Mouse (Mus musculus): Measurements from ENCODE around the gene Rftn1.
"Not testable (repeated sequence)": the region's sequence is repeated elsewhere in the genome, so short reads cannot be mapped to it uniquely, and the experiment has no call there.

Rftn1 gene

DNA sequence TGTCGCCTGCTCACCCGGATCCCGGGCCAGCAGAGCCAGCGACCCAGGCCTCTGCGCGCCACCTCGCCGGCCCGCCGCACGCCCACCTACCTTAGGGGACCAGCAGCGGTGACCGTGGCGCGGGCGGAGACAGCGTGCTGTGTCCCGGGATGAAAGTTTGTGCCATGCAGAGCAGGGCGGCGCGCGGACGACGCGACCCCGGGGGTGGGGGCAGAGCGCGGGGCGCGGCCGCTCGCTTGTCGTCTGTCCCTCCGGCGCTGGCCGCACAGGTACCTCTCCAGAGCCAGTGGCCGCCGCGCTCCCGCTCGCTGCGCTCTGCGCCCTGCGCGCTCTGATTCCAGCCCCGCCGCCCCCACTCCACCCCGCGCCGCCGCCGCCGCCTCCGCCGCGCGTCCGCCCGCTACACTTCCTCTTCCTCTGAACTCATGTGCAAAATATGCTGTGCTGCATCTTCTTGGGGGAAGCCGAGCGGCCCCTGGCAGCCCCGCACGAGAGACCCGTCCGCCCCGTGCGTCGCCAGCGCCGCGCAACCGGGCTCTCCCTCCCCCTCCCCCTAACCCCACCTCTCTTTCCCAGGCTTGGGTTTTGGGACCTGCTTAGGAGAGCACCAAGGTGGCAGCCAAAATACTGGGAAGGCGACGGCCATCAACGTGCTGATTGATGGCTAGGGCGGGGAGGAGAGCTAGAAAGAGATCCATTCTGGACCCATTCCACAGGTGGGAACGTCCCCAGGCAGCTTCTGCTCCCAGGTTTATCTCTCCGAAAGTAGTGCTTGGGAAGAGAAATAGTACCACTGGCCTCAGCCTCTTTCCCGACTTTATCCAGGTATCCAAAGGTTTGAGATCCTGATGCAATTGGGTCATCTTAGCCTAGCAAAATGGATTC is at the start of gene Rftn1:
TSS of gene Rftn1 (minus strand) at position 544 of the 885 bp plus-strand sequence.
- no peak for DNase-seq (ENCODE audit: low read depth, low spot score)

DNA sequence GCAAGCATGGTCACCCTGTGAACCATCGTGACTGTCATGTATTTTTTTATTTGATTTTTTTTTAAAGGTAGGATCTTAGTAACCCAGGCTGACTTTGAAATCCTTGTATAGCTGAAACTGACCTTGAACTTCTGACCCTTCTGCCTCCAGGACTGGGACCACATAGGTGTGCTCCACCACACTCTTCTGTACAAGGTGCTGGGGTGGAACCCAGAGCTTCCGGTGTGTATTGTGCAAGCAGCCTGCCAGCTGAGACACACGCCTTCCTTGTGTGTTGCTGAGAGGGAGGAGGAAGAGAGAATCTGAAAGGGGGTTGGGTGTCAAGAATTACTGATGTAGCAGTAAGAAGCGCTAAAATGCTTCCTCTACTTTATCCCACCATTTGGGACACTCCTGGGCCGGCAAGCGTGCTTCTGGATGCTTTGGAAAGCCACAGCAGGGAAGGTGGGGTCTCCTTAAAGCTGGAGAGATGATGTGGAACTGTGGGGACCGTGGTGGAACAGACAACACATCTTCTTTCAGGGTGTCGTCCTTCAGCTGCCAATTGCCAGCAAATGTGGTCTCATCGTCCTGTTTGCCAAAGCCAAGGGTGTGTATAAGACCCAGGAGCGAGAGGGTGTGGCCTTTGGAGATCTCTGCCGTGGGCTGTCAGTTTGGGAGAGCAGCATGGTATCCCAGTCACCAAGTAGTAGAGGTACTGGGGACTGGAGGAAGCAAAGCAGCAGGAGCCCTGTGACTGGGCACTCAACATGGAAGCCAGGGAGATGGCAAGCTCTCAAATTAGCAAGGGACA is 47.5 kb upstream of the Rftn1 start:
- DNase-seq (ENCODE audit: low read depth, low spot score) = no peak

DNA sequence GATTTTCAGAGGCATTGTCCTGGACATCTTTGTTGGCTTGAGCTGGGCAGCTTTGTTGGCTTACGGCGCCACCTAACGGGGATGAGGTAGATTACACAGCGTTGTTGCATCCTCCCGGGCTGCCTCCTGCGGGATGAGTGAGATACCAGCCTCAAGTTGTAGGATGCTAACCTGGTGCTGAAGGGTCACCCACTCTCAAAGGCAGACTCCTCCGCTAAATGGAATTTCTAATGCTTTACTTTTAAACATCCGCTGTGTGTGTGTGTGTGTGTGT is 46.9 kb upstream of the Rftn1 start:
- DNase-seq (ENCODE audit: low read depth, low spot score) = peak; percentile 75

DNA sequence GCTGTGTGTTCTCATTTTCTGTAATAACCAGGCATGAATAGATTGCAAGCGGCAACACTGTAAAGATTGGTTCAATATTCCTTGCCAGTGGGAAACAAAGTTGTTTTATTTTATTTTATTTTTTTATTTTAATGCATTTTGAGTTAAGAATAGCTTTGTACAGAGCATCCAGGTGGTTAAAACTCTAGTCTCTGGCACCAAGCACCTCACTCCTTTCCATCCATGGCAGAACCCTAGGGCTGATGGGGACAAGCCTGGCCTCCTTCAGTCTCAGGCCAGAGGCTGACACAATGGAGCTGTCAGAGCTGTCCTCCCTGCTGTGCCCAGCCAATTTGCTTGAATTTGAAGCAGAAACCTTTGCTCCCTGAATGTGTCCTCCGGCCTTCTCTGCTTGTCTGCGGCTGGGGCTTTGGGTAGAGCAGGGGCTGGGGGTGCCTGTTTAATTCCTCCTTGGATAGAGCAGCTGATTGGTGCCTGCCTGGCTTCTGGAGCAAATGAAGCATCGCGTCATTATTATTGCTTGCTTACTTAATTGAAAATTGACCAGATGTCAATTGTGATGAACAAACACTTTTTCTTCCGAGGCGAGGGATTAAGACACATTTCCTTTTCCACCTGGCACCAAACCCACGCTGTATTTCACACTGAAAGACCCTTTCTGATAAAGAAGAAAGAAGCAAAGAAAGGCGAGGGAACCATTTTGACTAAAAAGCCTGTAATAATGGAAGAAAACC is 46.4 kb upstream of the Rftn1 start:
- no peak for DNase-seq (ENCODE audit: low read depth, low spot score)

DNA sequence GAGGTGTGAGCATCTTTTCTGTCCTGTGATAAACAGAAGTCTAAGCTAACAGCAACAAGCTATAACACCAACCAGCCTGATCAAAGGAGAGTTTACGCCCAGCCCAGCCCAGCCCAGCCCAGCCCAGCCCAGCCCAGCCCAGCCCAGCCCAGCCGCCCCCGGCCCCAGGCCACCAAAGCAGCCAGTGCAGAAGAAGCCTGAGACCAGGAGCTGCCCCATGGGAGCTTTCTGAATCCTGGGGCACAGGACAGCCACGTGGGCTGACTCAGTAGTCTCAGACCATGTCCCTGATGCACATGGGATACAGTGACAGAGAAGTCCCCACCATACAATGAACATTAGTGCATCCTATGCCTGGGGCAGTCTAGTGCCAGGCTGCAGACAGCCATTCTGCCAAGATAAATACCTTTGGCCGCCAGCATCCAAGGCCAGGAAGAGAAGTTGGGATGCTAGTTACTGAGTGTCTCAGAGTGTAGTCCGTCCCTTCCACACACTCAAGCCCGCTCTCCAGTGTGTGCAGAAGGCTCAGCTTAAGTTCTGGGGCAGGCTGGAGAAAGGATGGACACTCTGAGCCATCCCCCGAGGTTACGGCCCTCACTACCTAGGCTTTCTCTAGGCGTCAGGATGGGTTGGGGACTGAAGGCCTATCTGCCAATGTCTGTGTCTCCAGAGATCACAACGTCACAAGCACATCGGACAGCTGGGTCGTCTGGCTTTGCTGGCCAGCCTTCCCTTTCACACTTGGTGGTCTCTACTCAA is 45.6 kb upstream of the Rftn1 start:
- DNase-seq (ENCODE audit: low read depth, low spot score) = no peak

DNA sequence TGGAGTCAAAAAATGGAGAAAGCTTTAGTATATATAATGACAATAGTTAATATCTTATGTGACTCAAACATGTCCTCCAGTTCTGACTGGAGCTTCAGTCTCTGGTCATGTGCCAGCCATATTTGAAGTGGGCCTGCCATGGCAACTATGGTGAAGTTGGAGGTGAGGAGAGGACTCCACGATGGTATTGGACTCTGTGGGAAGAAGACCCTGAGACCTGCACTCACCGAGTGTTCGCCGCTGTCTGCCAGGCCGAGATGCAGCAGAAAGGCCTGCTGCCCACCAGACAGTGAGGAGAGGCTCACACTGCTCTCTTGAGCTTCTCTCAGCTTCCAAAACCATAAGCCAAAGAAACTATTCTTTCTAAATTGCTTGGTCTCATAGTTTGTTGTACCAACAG is 43.5 kb upstream of the Rftn1 start:
- no peak for DNase-seq (ENCODE audit: low read depth, low spot score)

DNA sequence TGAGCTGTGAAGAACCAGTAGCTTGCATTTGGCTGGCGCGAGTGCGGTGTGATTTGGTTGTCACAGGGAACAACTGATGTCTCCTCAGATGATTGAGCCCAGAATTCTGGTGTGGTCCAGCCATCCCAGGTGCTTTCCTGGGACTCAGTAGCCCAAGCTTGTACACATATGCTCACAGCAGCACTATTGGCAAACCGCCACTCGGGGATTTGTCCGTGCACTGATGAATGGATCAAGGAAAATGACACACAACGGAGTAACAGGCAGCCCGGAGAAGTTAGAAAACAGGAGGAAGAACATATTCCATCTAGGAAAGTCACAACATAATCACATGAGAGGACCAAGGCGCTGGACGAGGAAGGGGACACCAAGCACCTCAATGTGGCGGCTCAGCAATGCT is 42.3 kb upstream of the Rftn1 start:
- DNase-seq (ENCODE audit: low read depth, low spot score) = no peak

DNA sequence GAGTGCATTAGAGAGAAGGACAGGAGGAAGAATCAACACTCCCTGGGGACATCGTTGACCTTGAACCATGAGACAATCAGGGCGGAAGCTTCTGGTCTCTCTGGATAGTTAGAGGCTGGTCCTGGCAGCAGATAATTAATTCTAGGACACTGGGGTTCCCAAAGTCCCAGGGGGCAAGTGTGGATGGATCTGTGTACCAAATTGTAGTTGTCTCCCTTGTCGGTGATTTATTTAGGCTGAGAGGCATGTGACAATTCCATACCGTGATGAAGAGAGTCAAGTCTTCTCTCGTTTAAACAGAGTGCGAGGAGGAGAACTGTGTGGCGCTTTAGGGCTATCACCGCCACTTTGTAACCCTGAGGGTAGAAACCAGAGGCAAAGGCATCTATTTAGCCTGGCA is 40.7 kb upstream of the Rftn1 start:
- DNase-seq (ENCODE audit: low read depth, low spot score) = no peak

DNA sequence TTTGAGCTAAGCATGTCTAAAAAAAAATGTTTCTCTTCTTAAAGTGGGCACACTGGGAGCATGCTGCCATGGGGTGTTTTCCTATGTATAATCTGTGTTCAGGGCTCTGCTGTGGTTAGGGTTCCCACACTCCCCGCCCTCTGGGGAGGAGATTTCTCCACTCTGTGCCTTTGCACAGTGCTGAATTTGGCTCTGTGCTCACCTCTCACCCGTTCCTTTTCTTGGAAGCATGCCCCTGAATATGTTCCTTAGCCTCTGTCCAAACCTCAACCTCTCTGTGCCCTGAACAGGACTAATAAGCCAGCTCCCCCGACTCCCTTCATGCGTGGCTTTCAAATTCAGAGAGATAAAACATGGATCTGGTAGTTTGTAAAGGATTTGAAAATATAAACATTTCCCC is 39.1 kb upstream of the Rftn1 start:
- DNase-seq (ENCODE audit: low read depth, low spot score) = no peak

DNA sequence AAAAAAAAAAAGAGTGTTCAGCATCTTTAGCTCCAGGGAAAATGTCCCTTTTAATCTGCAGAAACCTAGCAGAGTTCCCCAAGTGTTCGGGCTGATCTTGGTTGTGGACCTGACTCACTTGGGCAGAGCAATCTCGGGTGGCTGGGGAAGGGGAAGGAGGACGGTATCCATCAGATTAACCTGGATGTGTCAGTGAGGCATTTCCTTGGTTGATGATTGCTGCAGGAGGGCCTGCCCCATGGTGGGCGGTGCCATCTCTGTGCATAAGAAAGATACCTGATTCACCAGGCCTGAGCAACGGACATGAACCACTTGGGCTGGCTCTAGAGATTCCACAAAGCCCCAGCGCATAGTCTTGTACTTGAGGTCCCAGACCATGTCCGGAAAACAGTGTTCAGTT is 36.9 kb upstream of the Rftn1 start:
- DNase-seq (ENCODE audit: low read depth, low spot score) = no peak

DNA sequence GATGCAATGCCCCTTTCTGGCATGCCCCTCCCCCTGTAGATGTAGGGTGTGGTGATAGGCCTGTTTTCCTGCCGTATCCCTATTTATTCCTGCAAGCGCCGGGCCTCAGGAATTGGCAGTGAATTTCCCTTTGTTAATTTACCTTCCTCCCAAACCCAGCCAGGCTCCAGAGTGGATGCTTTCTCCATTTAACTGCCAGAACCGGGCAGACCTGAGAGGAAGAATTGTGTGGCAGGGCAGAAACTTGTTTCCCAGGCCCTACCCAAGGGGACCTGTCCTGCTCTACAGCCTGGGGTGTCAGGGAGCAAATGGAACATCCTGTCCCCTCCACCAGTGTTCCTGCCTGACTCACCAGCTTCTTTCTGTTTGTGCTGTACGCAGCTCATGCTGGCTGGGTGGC is 34.2 kb upstream of the Rftn1 start:
- no peak for DNase-seq (ENCODE audit: low read depth, low spot score)

DNA sequence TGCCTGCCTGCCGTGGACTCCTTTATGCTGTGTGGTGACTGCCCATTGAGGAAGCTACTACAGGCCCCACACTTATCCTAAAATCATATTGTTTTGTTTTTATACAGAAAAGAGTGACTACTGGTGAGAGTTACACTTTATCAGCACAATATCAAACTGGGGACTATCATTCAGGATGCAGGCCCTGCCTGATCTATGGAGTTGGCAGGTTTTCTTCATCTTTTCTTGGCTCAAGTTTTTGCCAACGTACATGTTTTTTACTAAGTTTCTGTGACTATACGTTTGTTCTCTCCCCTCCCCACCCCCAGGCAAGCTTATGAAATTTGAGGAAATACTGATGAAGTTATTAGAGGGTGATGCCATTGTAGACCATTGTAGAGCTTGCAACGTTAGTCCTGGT is 27.5 kb upstream of the Rftn1 start:
- no peak for DNase-seq (ENCODE audit: low read depth, low spot score)

DNA sequence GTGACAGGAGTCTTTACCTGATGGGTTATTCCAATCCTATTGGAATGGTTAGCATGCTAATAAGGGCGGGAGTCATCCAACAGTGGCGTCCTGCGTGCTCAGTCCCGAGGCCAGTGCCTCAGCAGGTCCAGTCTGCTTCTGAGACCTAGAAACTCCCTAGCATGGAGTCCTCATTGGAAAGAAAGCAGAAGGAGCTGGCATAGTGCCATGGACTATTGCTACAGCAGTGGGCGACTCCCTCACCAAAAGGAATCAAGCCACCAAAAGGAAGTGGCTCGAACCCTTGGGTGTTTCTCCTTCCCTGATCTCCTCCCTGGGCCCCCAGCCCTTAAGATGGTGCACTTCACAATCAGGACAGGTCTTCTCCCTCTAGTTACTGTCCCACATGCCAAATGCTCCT is 24.6 kb upstream of the Rftn1 start:
- no peak for DNase-seq (ENCODE audit: low read depth, low spot score)

DNA sequence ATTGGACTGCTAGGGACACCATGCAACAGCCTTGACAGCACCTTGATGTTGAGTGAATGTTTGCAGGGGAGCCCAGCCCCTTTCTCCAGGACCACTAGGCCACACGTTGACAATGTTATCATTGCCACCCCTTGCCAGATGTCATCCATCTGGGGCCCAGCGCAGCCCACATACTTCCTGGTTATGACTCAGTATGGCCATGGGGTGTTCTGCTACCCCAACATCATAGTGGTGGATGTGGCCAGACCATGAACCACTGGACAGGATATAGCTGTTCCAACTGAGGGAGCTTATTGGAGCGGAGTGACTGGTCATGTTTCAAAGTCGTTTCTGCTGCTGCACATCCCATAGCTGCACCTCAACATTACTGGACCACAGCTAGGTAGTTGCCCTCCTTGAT is 22.6 kb upstream of the Rftn1 start:
- no peak for DNase-seq (ENCODE audit: low read depth, low spot score)

DNA sequence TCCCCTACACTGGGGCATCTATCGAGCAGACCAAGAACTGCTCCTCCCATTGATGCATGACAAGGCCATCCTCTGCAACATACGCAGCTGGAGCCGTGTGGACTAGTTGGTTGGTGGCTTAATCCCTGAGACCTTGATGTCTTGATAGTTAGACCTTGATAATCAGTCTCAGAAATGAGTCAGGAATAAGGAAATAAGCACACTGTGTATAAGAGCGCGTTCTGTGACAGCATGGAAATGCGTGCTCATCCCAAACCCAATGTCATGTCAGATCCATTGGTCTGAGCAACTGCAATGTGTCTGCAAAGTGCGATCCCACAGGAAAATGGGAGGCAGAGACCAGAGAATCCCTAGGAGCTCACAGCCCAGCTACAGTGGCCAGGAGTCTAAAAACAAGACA is 21.3 kb upstream of the Rftn1 start:
- DNase-seq (ENCODE audit: low read depth, low spot score) = no peak

DNA sequence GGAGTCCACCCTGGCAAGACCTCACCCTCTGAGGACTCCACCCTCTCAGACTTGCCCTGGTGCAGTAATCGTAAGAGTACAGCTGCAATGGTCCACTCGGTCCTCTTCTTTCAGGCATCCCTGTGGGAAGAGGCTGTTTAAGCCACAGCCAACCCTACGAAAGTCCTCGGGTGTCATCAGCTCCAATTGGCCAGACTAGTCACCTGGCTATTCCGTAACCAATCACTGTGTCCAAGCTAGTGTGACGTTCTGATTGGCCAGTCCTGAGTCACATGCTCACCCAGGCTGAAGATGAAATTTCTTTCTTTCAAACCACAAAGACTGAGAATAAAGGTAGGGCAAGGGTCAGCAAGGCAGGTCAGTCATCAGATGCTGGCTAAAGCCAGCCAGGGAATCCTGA is 19.4 kb upstream of the Rftn1 start:
- no peak for DNase-seq (ENCODE audit: low read depth, low spot score)

DNA sequence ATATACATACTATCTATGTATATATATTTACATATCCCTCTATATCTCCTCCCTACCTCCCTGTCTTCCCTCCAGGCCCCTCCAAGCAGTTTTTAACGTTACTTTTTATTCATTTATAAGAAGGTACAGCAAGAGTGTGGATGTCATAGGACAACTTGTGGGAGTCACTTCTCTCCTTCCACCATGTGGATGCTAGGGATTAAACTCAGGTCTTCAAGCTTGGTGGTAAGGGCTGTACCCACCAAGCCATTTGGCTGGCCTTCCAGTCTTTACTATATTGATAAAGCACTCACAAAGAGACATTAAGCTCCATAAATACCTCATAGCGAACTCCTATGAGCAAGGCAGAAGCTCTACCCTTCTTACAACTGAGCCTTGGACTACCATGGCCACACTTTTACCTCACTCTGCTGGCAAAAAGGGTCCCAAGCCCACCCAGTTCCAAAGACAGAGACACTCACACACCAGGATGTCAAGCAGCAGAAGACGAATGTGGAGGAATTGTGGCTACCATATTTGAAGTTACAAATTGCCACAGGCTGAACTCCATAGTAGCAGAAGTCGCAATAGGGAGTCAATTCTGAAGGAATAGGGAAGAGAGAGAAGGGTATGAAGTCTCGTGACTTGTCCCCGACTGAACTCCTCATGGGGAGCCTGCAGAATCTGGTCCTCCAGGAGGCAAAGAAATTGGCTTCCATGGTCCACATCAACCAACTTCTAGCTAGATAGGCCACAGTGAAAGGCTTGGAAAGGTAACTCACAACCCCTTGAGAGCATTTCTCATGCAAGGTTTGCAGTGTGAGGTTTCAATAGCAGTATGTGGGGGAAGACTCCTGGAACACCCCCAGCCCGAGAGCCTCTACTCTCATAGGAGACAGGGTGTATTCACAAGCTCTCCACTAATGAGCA is 17.9 kb upstream of the Rftn1 start:
- DNase-seq (ENCODE audit: low read depth, low spot score) = no peak

DNA sequence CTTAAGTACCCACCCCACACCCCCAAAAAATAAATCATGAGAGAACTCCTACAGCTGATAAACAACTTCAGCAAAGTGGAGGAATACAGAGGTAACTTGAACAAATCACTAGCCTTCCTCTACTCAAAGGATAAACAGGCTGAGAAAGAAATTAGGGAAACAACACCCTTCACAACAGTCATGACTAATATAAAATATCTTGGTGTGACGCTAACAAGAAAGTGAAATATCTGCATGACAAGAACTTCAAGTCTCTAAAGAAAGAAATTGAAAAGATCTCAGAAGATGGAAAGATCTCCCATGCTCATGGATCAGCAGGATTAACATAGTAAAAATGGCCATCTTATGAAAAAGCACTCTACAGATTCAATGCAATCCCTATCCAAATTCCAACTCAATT is 15.8 kb upstream of the Rftn1 start:
- DNase-seq (ENCODE audit: low read depth, low spot score) = not testable (repeated sequence)

DNA sequence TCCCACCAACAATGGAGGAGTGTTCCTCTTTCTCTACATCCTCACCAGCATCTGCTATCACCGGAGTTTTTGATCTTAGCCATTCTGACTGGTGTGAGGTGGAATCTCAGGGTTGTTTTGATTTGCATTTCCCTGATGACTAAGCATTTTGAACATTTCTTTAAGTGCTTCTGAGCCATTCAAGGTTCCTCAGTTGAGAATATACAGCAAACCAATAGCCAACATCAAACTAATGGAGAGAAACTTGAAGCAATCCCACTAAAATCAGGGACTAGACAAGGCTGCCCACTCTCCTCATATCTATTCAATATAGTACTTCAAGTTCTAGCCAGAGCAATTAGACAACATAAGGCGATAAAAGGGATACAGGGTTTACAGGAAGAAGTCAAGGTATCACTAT is 15.4 kb upstream of the Rftn1 start:
- DNase-seq (ENCODE audit: low read depth, low spot score) = not testable (repeated sequence)

DNA sequence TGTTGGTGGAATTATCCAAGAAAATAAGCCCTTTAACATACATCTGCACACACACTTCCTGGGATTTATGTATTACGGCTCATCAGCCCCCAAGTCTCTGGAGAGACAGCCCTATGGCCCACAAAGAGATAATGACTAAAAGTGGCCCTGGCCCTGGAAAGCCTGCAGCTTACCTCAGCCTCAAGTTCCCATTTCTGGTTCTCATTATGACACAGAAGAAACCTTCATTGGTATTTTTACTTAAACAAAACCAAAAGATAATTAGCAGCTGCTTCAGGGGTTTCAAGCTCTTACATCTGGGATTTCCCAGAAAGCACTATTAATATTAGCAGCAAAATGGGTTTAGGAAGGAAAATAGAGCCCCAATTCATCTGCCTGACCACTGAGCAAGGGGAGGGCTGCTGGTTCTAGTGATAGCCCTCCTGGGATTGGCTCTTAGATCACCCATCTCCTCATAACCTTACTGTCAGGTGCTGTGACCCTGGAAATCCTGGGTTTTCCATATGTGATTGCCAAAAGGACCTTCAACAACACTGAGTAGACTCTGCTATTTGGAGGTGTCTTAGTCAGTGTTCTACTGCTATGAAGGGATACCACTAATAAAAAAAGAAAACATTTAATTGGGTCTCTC is 14.8 kb upstream of the Rftn1 start:
- no peak for DNase-seq (ENCODE audit: low read depth, low spot score)

Data from forelimb bud, embryonic 11.5 days (tissue).